Mouse (Mus musculus) spleen, adult 2 months (tissue): ENCODE data around the gene Ell.

Experiments
- CTCF ChIP-seq: fragments of 200-500 bp; IDR thresholded peaks from 2 replicates; pipeline ENCODE4 v1.5.1; 2011; ENCODE audit warnings: mild to moderate bottlenecking, inconsistent platforms; ENCODE audit not compliant: insufficient read depth, insufficient read length, insufficient replicate concordance; ENCODE audit errors: extremely low read depth
- POLR2A ChIP-seq: fragments of 200-500 bp; IDR thresholded peaks from 2 replicates; pipeline ENCODE4 v1.6.1; 2011; ENCODE audit warnings: low read depth, low read length, inconsistent platforms

- TF ChIP-seq POLR2A (no peak), CTCF (no peak)
Observed at GRCm38 (mm10) chr8:70547762-70548161, 8.5 kb downstream of the Ell start.
